Mouse (Mus musculus): ENCODE data around the gene Grid1.

Gene Grid1

DNA sequence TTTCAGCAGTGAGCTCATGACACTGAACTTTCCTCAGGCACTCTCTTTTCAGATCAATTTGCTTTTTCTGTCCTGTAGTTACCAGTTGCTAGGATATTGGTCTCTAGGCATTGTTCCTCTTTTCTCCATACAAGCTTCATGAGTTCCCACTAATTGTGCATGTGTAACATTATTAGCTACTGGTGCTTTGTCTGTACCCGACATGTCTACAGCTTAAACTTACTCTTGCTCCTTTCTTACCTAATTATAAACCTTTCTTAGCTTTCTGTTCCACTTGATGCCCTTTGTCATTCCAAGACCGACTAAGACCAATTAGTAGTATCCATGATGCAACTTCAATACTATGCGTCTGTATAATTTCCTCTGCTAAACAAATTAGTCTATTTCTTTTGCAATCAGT is 554.5 kb downstream of the Grid1 start:
- DNase-seq (ENCODE audit: low read depth, low spot score), result no peak

DNA sequence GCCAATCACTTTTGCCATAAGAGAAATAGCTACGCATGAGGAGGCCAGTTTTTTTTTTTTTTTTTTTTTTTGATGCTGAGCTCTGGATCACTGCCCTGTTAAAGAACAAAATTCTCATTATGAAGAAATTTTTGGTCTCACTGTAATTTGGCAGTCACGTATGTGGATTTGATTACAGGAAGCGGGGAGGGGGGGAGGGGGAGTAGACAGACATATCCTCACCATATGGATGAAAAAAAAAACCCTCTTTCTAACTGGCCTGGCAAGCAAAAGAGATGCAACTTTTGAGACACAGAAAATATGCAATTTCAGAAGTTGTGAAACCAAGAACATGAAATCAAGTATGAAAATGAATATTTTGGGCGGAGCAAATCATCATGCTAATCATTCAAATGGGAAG is 573.7 kb downstream of the Grid1 start:
- DNase-seq (ENCODE audit: low read depth, low spot score), result peak; percentile 47

DNA sequence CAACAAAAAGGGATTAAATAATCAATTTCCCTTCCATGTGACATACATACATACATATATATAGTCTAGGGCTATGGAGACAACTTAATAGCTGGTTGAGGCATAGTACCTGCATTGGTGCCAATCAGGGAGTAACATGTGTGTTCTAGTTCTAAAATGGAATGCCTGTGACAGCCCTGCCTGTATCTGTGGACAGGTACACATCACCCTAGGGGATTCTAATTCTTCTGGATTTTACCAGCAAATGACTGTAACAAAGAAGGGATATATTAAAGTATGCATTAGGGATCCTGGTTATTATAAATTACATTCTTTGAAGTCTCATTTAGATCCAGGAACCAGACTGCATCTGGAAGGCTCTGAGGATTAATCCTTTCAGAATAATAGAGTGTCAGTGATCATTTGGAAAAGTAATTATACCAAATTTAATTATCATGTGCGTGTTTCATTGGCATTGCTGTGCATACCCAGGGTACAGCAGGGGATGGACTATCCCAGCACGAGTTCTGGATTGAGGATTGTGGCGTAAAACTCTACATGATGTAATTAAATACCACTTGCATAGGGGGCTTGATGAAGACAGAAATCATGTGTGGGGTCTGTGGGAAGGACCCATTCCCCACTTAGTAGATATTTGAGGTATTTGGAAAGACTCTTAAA is 584.5 kb downstream of the Grid1 start:
- DNase-seq (ENCODE audit: low read depth, low spot score), result no peak

DNA sequence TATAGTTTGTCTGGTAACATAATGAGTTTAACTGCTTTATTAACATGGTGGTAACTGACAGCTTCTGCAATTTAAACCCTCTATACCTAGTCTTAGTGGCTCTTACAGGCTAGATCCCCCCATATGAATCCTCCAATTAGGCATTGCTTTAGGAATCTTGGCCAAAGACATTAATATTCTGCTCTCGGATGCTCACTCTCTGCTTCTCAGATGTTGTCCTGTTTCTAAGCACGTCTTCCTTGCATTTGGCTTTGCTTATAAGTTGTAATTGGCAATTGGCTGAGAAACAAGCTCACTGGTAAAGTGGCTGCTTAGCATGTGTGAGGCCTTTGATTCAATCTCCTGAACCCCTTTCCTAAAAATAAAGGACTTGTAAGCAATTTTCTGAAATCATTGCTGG is 610.4 kb downstream of the Grid1 start:
- peak; percentile 14 for DNase-seq (ENCODE audit: low read depth, low spot score)

DNA sequence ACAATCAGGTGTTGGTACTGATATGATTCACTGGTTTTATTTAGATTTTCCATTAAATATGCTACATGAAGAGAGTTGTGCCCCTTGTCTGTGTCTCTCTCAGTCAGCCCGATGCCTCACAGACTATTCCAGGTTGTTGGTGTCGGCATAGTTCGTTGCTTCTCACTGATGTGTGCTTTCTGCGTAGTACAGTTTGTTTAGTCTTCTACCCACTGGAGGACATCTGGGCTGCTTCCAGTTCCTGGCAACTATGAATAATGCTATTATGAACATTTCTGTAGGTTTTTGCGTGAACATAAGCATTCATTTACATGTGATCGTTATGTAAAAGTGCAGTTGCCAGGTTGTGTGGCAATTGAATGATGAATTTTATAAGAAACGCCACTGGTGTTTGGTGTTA is 633.8 kb downstream of the Grid1 start:
- no peak for DNase-seq (ENCODE audit: low read depth, low spot score)

DNA sequence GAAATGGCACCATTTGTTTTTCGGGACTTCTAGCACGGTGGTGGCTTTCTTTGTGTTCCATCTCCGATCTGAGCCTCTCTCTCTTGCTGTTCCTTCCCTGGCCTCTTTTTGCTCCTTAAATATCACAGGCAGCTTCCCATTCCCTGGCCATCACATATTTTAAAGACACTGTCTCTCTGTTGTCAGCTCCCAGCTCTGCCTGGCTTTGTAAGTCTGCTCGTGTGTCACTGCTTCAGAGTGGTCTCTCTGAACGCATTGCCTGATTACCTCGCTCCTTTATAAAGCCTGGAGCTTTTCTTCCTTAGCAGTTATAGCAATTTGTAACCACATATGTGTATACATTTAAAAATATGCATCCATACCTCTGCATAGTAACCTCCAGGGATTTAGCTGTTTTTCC is 648.3 kb downstream of the Grid1 start:
- no peak for DNase-seq (ENCODE audit: low read depth, low spot score)

DNA sequence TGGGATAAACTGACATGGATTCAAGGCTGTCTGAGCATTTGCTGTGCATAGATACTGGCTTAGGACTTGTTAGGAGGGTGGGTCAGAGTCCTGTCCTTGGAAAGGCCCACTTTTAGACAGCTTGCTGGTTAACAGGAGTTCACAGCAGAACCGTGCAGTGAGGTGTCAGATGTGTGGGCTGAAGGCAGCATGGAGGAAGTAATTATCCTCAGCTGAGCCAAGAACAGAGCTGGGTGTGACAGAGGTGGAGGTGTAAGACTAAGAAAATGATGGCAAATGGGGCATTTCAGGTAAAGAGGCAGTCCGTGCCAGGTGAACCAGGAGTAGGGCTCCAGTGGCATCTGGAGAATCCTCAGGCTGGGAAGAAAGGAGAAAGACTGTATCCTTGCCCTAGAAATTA is 666.1 kb downstream of the Grid1 start:
- no peak for DNase-seq (ENCODE audit: low read depth, low spot score)

DNA sequence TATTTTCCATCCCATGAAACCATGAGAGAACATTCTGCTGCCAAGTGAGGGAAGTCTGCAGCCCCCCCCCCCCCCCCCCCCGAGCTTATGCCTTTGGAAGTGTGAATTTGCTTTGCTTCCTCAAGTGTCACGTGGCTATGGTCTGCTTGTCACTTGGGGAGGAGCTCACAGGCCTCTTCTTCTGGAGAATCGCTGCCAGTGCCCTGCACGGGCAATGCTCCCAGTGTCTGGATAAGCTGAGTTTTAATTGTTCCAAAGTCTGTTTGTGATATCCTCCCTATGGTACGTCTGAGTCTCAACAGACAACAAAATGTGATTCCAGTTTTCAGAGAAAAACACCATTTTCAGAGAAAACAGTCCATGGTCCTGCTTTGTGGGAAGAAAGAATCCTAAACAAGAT is 682.4 kb downstream of the Grid1 start:
- no peak for DNase-seq (ENCODE audit: low read depth, low spot score)

DNA sequence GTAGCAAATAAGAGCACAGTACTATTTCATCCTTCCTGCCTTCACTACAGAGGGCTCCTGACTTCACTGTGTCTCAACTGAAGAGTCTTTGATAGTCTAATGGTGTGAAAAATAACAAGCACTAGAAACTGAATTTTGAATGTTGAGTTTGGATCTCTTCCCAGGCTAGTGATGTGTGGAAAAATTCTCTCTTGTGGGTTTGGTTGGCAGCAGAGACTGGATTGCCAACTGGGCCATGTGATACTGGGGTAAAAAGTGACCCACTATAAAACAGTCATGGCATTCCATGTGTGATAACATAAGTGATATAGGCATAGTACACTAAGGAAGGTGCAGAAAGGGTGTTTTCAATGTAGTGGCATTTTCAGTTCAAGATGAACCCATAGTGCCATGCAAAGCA is 699.5 kb downstream of the Grid1 start:
- no peak for DNase-seq (ENCODE audit: low read depth, low spot score)

DNA sequence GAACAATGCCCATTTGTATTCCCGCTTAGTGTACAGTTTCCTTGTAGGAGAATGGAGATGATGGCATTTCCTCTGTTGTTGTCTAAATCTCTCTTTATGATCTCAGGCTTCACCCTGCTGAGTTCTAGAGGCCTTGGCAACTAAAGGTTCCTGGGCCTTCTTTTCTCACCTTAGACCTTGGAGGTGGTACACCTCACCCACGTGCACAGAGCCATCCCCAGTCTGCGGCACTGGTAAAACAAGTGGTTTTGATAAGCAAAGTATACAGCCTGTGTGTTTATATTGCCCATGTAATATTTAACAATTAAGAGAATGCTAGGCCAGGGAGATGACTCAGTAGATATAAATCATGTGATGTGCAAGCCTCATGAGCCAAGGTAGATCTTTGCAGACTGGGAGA is 718.9 kb downstream of the Grid1 start:
- DNase-seq (ENCODE audit: low read depth, low spot score), result no peak

DNA sequence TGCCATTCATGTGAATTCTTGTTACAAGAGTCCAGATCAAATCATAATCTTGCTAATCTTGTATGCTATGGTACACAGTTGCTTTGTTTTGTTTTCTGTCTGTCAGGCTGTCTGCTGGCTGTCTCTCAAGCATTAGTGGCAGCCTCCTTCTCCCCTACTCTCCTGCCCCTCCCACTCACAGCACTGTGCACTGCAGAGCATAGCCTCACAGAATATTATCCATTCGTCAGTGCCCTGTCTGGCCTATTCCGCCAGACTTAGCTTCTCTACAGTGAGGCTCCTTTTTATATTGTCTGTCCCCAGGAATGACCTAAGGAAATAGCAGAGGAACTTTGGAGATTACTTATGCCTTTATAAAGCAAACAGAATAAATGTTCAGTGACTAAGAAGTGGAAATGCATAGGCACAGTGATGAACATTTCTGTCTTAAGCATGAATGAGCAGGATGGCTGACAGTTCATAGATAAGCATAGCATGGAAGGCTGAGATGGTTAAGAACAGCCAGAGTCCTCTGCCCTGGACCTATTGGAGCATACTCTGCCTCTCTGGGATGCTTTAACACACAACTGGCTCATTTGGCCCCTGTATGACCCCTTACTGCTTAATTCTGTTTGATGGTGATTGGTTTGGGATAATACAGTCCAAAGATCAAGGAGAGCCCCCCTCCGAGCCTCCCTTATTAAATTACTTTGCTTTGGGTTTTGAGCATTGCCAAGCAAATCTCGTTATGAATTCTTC is 721.5 kb downstream of the Grid1 start:
- no peak for DNase-seq (ENCODE audit: low read depth, low spot score)

DNA sequence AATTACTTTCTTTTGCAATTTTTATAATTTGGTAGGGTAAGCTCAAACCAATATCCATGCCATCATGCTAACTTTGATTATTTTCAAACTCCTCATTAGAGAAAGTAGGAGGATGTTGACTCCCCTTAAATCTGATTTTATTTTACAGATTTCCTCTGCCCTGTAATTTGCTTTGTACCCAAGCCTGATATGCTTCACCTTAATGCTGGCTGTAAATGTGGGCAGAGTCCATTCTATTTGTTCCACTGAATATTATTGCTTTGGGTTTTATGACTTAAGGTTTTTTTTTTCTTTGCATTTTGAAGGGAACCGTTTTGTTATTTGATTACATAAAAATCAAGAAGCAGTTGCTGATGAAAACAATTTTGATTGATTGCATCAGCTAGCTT is 722.1 kb downstream of the Grid1 start:
- DNase-seq (ENCODE audit: low read depth, low spot score), result no peak

DNA sequence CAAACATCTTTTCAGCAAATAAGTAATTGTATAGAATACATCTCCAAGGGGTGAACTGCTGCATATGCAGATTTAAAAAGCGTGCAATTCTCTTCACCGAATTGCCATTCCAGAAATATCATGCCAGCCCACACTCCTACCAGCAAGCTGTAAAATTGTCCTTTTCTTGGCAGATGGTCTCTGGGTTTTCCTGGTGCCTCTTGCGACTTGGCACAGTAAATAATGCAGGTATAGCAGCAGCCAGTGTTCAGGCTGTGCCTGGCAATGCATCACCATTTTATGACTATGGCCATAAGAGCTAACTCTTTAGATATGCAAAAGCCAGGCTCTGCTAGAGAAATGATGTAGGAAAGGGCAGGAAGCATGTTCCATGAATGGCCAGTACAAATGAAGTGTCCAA is 734.4 kb downstream of the Grid1 start:
- no peak for DNase-seq (ENCODE audit: low read depth, low spot score)

DNA sequence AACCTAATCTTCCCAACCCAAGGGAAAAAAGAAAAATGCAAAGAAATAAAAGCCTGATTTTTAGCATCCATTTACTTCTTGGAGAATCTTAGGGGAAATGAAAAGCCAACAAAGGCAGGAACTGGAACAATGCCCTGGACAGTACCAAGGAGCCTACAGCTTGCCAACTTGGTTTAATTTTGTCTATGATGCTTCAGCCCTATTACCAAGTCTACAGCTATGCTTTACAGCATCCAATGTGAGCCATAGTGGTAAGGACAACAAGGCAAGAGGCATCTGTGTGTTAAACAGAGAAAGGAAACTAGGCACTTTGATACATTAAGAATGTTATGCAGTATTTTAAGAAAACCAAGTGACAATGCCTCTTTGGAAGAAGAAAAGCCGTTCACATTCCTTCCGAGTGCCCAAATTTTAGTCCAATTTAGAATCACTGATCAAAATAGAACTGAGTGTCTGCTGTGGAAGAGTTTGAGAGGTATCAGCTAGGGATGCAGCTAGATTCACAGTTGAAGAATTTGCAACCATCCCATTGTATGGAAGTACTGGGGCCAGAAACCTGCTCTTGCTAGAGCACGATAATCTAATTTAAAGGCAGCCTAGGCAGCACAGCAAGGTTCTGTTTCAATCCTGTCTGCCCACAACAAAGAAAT is 741.5 kb downstream of the Grid1 start:
- no peak for DNase-seq (ENCODE audit: low read depth, low spot score)

DNA sequence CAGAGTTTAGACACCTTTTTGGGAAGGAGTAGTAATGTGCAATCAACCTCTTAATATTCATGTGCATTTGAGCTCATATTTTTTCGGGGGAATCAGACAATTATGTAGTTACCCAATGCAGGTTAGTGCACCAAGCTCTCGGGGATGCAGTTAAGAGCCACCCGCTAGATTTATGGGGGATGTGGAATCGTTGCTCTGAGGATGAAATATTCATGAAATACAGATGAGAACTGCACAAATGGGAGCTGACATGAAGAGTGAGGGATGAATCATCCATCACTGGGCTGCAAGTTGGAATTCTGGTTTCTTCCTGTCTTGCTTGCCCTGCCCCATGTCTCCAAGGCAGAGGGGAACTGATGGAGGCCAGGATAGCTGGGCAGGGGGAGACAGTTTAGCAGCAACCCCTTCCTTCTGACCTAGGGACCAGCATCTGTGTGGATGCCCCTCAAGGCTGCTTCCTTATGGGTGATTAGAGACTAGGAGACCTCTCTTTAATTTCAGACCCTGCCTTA is 753.1 kb downstream of the Grid1 start:
- no peak for DNase-seq (ENCODE audit: low read depth, low spot score)

DNA sequence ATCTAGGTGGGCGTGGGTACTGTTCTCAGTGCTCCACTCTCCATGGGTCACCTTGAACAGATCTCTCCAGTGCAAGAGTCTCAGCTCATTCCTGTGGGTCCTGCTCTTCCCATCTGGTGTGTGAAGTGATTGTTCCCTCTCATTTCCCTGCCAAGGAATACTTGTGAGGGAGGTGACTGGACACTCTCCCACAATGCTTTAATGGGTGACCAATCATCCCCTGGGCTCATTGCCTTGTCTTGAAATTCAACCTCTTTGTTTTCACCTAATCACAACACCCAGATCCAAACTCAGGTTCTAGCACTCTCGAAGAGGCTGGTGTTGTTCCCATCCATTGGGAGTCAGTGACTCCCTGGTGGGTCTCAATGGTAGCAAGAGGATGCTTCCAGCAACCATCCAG is 754.6 kb downstream of the Grid1 start:
- DNase-seq (ENCODE audit: low read depth, low spot score), result no peak

DNA sequence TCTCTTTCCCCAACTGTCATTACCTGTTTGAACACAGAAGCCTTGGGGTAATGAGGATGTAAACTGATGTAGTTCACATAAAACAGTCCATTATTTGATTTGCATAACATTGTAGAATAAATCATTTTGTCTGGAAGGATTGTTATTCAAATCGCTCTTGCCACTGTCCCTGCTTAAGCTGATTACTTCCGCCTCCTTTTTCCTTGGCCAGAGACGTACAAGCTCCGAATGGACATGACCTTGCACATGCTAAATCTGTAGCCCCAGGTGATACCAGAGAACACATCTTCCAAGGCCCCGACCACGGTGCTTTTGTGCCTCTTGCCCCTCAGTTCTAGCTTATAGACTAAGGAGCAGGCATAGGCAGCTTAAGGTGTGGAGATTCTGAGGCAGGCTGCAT is 755.4 kb downstream of the Grid1 start:
- DNase-seq (ENCODE audit: low read depth, low spot score), result no peak

DNA sequence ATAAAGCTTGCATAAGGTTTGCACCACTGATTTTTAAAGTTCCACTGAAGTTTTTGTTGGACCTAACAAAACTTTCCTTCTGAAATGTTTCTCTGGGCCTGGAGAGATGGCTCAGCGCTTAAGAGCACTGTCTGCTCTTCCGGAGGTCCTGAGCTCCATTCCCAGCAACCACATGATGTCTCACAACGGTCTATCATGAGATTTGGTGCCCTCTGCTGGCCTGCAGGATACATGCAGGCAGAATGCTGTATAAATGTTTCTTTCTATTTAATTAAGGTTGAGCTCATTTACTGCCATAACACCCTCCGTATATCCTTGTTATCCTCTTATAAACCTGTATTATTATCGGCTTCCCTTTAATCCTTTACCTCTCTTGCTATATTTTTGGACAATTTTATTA is 805.8 kb downstream of the Grid1 start:
- no peak for DNase-seq (ENCODE audit: low read depth, low spot score)
